Comparison of ENCODE assay signal across 25 mouse cellular contexts in genomic region chr2:71473830-71474229, GRCm38 (mm10). TPM values are rescaled to one million over a fixed set of nuclear protein-coding genes. Genes with fewer than 3 reads are reported as not detected.
DNase-seq lines count a peak whose midpoint lies in the region; ATAC-seq and TF ChIP-seq lines count a peak whose summit lies in the region.
"Had no signal": no experiment of that assay in that cellular context is flagged by ENCODE, and none has a peak within 500 bp of the region (broad histone marks: within the 10 kb centered on the region; RNA-seq: fewer than 3 reads in every experiment).

No protein-coding gene starts in this region.

- no peak for TF ChIP-seq POLR2A in liver, adult 2 months (IDR thresholded peaks at IDR 0.05; ENCODE audit: extremely low read depth, insufficient read depth, low read length)
- no peak for TF ChIP-seq POLR2A in embryonic fibroblast, embryonic 13.5 days (IDR thresholded peaks at IDR 0.05; ENCODE audit: low read depth, low read length)

- ATAC-seq in liver, embryonic 11.5 days (replicated peaks; ENCODE audit: low FRiP score), result no peak
- no peak for ATAC-seq in embryonic facial prominence, embryonic 12.5 days (ENCODE audit: insufficient number of reproducible peaks, insufficient read depth, low FRiP score, low TSS enrichment)
- ATAC-seq: activated CD4-positive, CD25-positive, alpha-beta regulatory T cell, adult 4 months; forebrain, embryonic 15.5 days; intestine, embryonic 15.5 days had no signal

- no peaks in the 10 kb centered on the region for H3K27me3 ChIP-seq in liver, adult 2 months (ENCODE audit: control insufficient read depth, insufficient read depth, low read length)
- H3K27me3 ChIP-seq in liver, embryonic 11.5 days (replicated peaks; ENCODE audit: control insufficient read depth, insufficient read depth, low read length), result no peaks in the 10 kb centered on the region
- no peaks in the 10 kb centered on the region for H3K27me3 ChIP-seq in embryonic facial prominence, embryonic 12.5 days
- H3K27me3 ChIP-seq: CH12.LX; forebrain, embryonic 15.5 days; heart, embryonic 13.5 days; intestine, embryonic 15.5 days; Patski had no signal

- H3K36me3 ChIP-seq in liver, adult 2 months (ENCODE audit: control insufficient read depth, insufficient read depth, low read length), result no peaks in the 10 kb centered on the region
- H3K36me3 ChIP-seq in liver, embryonic 11.5 days (ENCODE audit: control insufficient read depth, insufficient read depth, low read length), result 0 out of 2 replicates have a peak, but pooled peaks cover 2% of the 10 kb centered on the region
- no peaks in the 10 kb centered on the region for H3K36me3 ChIP-seq in embryonic facial prominence, embryonic 12.5 days
- H3K36me3 ChIP-seq: forebrain, embryonic 15.5 days; heart, embryonic 13.5 days; intestine, embryonic 15.5 days had no signal

- H3K27ac ChIP-seq in liver, adult 2 months (replicated peaks; ENCODE audit: insufficient read depth, low read depth, low read length), result no peak overlapping the region
- no peak overlapping the region for H3K27ac ChIP-seq in liver, embryonic 11.5 days (ENCODE audit: low read depth, low read length)
- H3K27ac ChIP-seq in embryonic facial prominence, embryonic 12.5 days, result peak overlapping the region; percentile 78
- peak overlapping the region; percentile 30 for H3K27ac ChIP-seq in embryonic fibroblast, embryonic 13.5 days (ENCODE audit: insufficient read depth, low read length)
- H3K27ac ChIP-seq: forebrain, embryonic 15.5 days; gastrocnemius, adult 2 months; heart, embryonic 13.5 days; hindbrain, embryonic 14.5 days; intestine, embryonic 15.5 days had no signal

- H3K4me1 ChIP-seq in liver, adult 2 months (ENCODE audit: control insufficient read depth, insufficient read depth, low read length), result no peaks in the 10 kb centered on the region
- peaks cover 7% of the 10 kb centered on the region; the same call in 1 of the 2 replicates for H3K4me1 ChIP-seq in liver, embryonic 11.5 days (replicated peaks; ENCODE audit: control insufficient read depth, insufficient read depth, low read length)
- H3K4me1 ChIP-seq in embryonic facial prominence, embryonic 12.5 days, result peaks cover 35% of the 10 kb centered on the region
- H3K4me1 ChIP-seq in embryonic fibroblast, embryonic 13.5 days (ENCODE audit: control insufficient read depth, insufficient read depth, low read length), result peaks cover 2% of the 10 kb centered on the region; the same call in 1 of the 2 replicates

- DNase-seq in embryo, embryonic 10.5 days (ENCODE audit: low spot score), result peak; percentile 31
- no peak for DNase-seq in embryo, embryonic 9.5 days (ENCODE audit: extremely low spot score)
- peak; percentile 12 for DNase-seq in liver, adult 2 months (ENCODE audit: extremely low read depth, low read depth, low spot score)
- no peak for DNase-seq in liver, embryonic 11.5 days (ENCODE audit: low spot score)
- DNase-seq in frontal cortex, postnatal 10 days (ENCODE audit: low spot score in 2 of 2), result no peak
- DNase-seq in urinary bladder, postnatal 36 days (ENCODE audit: low spot score in 2 of 2), result no peak
- DNase-seq: adrenal gland, postnatal 25 days; cerebellum, adult 18-20 months; cerebellum, adult 9-11 months; cerebellum, postnatal 36 days; gastrocnemius, postnatal 25 days; heart, postnatal 4 days; kidney, adult 18-20 months had no signal

- no peaks in the 10 kb centered on the region for H3K9me3 ChIP-seq in liver, embryonic 11.5 days (ENCODE audit: control insufficient read depth, low read length)
- H3K9me3 ChIP-seq in embryonic facial prominence, embryonic 12.5 days, result no peaks in the 10 kb centered on the region
- H3K9me3 ChIP-seq: forebrain, embryonic 15.5 days; heart, embryonic 13.5 days; intestine, embryonic 15.5 days had no signal

- H3K79me2 ChIP-seq in liver, adult 2 months (ENCODE audit: control insufficient read depth, insufficient read depth, low read length), result no peaks in the 10 kb centered on the region

- no peak overlapping the region for H3K4me3 ChIP-seq in liver, adult 2 months (ENCODE audit: insufficient read depth, low read depth, low read length)
- no peak overlapping the region for H3K4me3 ChIP-seq in liver, embryonic 11.5 days (ENCODE audit: low read depth, low read length)
- no peak overlapping the region for H3K4me3 ChIP-seq in embryonic facial prominence, embryonic 12.5 days
- H3K4me3 ChIP-seq in embryonic fibroblast, embryonic 13.5 days (ENCODE audit: insufficient read depth, low read length), result no peak overlapping the region
- H3K4me3 ChIP-seq: forebrain, embryonic 15.5 days; heart, embryonic 13.5 days; intestine, embryonic 15.5 days had no signal

- H3K9ac ChIP-seq in liver, adult 2 months (ENCODE audit: low read depth, low read length), result no peak overlapping the region
- no peak overlapping the region for H3K9ac ChIP-seq in liver, embryonic 11.5 days (ENCODE audit: low read depth, low read length)
- H3K9ac ChIP-seq in embryonic facial prominence, embryonic 12.5 days, result no peak overlapping the region
- H3K9ac ChIP-seq: forebrain, embryonic 15.5 days; heart, embryonic 13.5 days; hindbrain, embryonic 14.5 days; intestine, embryonic 15.5 days had no signal

- H3K4me2 ChIP-seq in liver, embryonic 11.5 days, result no peak overlapping the region
- H3K4me2 ChIP-seq in embryonic facial prominence, embryonic 12.5 days (replicated peaks), result 0 out of 2 replicates have a peak overlapping the region, but pooled peaks have one; percentile 2
- H3K4me2 ChIP-seq: forebrain, embryonic 15.5 days; heart, embryonic 13.5 days; hindbrain, embryonic 14.5 days; intestine, embryonic 15.5 days had no signal

- WGBS in liver, adult 2 months, result 49% methylated on average over 7 of the region's 7 CpGs
- 70% methylated on average over 7 of the region's 7 CpGs for WGBS in liver, embryonic 11.5 days
- 19% methylated on average over 7 of the region's 7 CpGs for WGBS in embryonic facial prominence, embryonic 12.5 days

- no peak for TF ChIP-seq CTCF in liver, adult 2 months (IDR thresholded peaks at IDR 0.05; ENCODE audit: low read depth, low read length)
- TF ChIP-seq CTCF in embryonic fibroblast, embryonic 13.5 days (IDR thresholded peaks at IDR 0.05; ENCODE audit: borderline replicate concordance, insufficient read depth, low read length), result no peak

RNA-seq across cellular contexts. Expression of gene Metap1d, which starts 20.8 kb away (rescaled TPM):
- total RNA-seq in liver, adult 2 months (2014; rRNA removed), result 29.2 and 35.0 TPM in 2 replicates
- polyA plus RNA-seq in liver, adult 2 months (2012; rRNA removed), result 24.7 and 28.0 TPM in 2 replicates
- polyA plus RNA-seq in liver, embryonic 11.5 days (2014; fragmentation: Nextera tagmentation; extraction: Ambion mirVana), result 35.7 and 37.7 TPM in 2 replicates
- 46.8 and 48.7 TPM in 2 replicates for polyA plus RNA-seq in embryonic facial prominence, embryonic 12.5 days (2016; fragmentation: Nextera tagmentation; extraction: Ambion mirVana)
- 25.3 and 37.1 TPM in 2 replicates for polyA plus RNA-seq in embryonic fibroblast, embryonic 13.5 days (2011; ENCODE audit: insufficient read length, low read depth, missing spikeins)

RNA-seq across cellular contexts. Expression of gene Dlx1, which starts 54.1 kb away (rescaled TPM):
- not detected in 2 replicates for total RNA-seq in liver, adult 2 months (2014; rRNA removed)
- not detected in 2 replicates for polyA plus RNA-seq in liver, adult 2 months (2012; rRNA removed)
- 1.1 and 2.2 TPM in 2 replicates for polyA plus RNA-seq in liver, embryonic 11.5 days (2014; fragmentation: Nextera tagmentation; extraction: Ambion mirVana)
- 65.4 and 87.0 TPM in 2 replicates for polyA plus RNA-seq in embryonic facial prominence, embryonic 12.5 days (2016; fragmentation: Nextera tagmentation; extraction: Ambion mirVana)
- polyA plus RNA-seq in embryonic fibroblast, embryonic 13.5 days (2011; ENCODE audit: insufficient read length, low read depth, missing spikeins), result 1.9 and 2.0 TPM in 2 replicates
- total RNA-seq: granulocyte monocyte progenitor cell, adult 5-6 weeks had no signal
- polyA plus RNA-seq: activated CD4-positive, CD25-positive, alpha-beta regulatory T cell, adult 4 months; heart, postnatal 0 days had no signal

Comparison
In these comparisons a context has a peak if more than half of its experiments do, and no peak if none do; other contexts are left out.
1. DNase-seq: peak in embryo, embryonic 10.5 days (single experiment) and liver, adult 2 months (single experiment); none in embryo, embryonic 9.5 days (single experiment), liver, embryonic 11.5 days (single experiment), frontal cortex, postnatal 10 days (0 of 2) and urinary bladder, postnatal 36 days (0 of 2).
2. H3K27ac ChIP-seq: peak in embryonic facial prominence, embryonic 12.5 days (single experiment) and embryonic fibroblast, embryonic 13.5 days (single experiment); none in liver, adult 2 months (single experiment) and liver, embryonic 11.5 days (single experiment).
3. RNA of gene Dlx1, which starts 54.1 kb away (polyA plus RNA-seq): 65.4 to 87.0 TPM in embryonic facial prominence, embryonic 12.5 days; 1.9 to 2.0 TPM in embryonic fibroblast, embryonic 13.5 days, 1.1 to 2.2 TPM in liver, embryonic 11.5 days and not detected in liver, adult 2 months; every median in the first group is over 10 times any median in the second.